Mouse (Mus musculus) G1E-ER4 (cell line): ENCODE data around the gene Dok5. TPM values are rescaled to one million over a fixed set of nuclear protein-coding genes. Genes with fewer than 3 reads are reported as not detected.

Experiments
- GATA1 ChIP-seq: IDR thresholded peaks from one replicate; pipeline ENCODE4 v1.8.0; 2012; ENCODE audit warnings: low read length, inconsistent platforms
- polyA plus RNA-seq: library from polyadenylated mRNA; stranded (reverse); fragments of >175 nt; gene quantifications from 2 replicates; pipeline ENCODE4 v1.2.3, GENCODE M21; 2012

The Dok5 gene
- polyA plus RNA-seq, 1 experiment = not detected

GRCm38 (mm10) chr2:170912589-170913223, 181.1 kb downstream of the Dok5 start:
- no peak for TF ChIP-seq GATA1

GRCm38 (mm10) chr2:170913863-170914262, 182.3 kb downstream of the Dok5 start:
- no peak for TF ChIP-seq GATA1

- TF ChIP-seq GATA1 = no peak
These were observed 184.0 kb downstream of the Dok5 start for GRCm38 (mm10) chr2:170915646-170916045.

GRCm38 (mm10) chr2:170922260-170922659, 190.7 kb downstream of the Dok5 start:
- TF ChIP-seq GATA1 = no peak

- no peak for TF ChIP-seq GATA1
These were observed 192.5 kb downstream of the Dok5 start for GRCm38 (mm10) chr2:170924131-170924530.

GRCm38 (mm10) chr2:170926237-170926636, 194.6 kb downstream of the Dok5 start:
- no peak for TF ChIP-seq GATA1

Other genes starting within 250 kb of the Dok5 start
- 6.7 and 8.1 TPM in 2 replicates for gene Pfdn4, start 235.4 kb upstream of the Dok5 start, polyA plus RNA-seq
- gene Cyp24a1, start 234.7 kb upstream of the Dok5 start, polyA plus RNA-seq = not detected in 2 replicates
- not detected in 2 replicates for gene 4930470P17Rik, start 129.8 kb upstream of the Dok5 start, polyA plus RNA-seq